Mouse (Mus musculus): ENCODE measurements around the gene Elmod1.

GRCm38 (mm10) chr9:53899836-53900235, 75.3 kb downstream of the Elmod1 start:
- TF ChIP-seq NELFE (IDR thresholded peaks at IDR 0.05; ENCODE audit: low read depth, low read length) (no peak), ELF1 (IDR thresholded peaks at IDR 0.05; ENCODE audit: low read depth, low read length) (no peak), KAT2A (IDR thresholded peaks at IDR 0.05; ENCODE audit: insufficient replicate concordance, low read length) (no peak), CTCF (conservative IDR thresholded peaks at IDR 0.05 in 1 of 2, IDR thresholded peaks at IDR 0.05 in 1 of 2; ENCODE audit: low read depth in 2 of 2, low read length in 2 of 2) (no peak), RCOR1 (conservative IDR thresholded peaks at IDR 0.05; ENCODE audit: low read depth, low read length) (no peak), POLR2A (IDR thresholded peaks at IDR 0.05; ENCODE audit: low read depth, low read length) (no peak), SMC3 (IDR thresholded peaks at IDR 0.05; ENCODE audit: low read depth, low read length) (no peak), CHD2 (IDR thresholded peaks at IDR 0.05; ENCODE audit: low read length) (no peak), NRF1 (IDR thresholded peaks at IDR 0.05; ENCODE audit: low read depth, low read length) (no peak), TCF12 (IDR thresholded peaks at IDR 0.05; ENCODE audit: low read depth, low read length) (no peak), JUND (conservative IDR thresholded peaks at IDR 0.05; ENCODE audit: low read depth, low read length) (no peak), ZC3H11A (IDR thresholded peaks at IDR 0.05; ENCODE audit: low read depth, low read length) (no peak), ZMIZ1 (IDR thresholded peaks at IDR 0.05; ENCODE audit: low read depth, low read length) (no peak), MXI1 (IDR thresholded peaks at IDR 0.05; ENCODE audit: low read depth, low read length) (no peak)
